Mouse (Mus musculus): ENCODE data around the gene Ndfip2.

Gene Ndfip2

DNA sequence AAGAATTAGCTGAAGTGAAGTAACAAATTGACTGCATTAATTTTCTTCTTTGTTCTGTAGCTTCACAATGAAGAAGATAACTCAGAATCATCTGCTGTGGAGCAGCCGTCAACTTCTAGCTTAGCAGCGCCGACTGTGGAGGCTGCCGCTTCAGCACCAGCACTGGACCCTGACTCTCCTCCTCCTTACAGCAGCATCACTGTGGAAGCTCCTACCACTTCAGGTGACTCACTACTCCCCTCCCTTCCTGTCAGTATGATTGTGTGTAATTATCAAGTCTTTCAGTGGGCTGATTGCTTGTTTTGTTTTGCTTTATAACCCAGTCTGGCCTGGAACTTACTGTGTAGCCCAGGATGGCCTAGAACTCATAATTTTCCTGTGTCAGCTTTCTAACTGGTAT, 29.2 kb downstream of the Ndfip2 start:
- DNase-seq (ENCODE audit: low spot score in 2 of 2) = no peak

- no peak for DNase-seq (ENCODE audit: low spot score in 2 of 2)
Measured at GRCm38 (mm10) chr14:105287972-105288371, 29.6 kb downstream of the Ndfip2 start.

- no peak for DNase-seq (ENCODE audit: low spot score in 2 of 2)
Measured at GRCm38 (mm10) chr14:105288529-105288928, 30.2 kb downstream of the Ndfip2 start.

- DNase-seq (ENCODE audit: low spot score in 2 of 2) = no peak
Measured at GRCm38 (mm10) chr14:105292139-105292538, 33.8 kb downstream of the Ndfip2 start.

DNA sequence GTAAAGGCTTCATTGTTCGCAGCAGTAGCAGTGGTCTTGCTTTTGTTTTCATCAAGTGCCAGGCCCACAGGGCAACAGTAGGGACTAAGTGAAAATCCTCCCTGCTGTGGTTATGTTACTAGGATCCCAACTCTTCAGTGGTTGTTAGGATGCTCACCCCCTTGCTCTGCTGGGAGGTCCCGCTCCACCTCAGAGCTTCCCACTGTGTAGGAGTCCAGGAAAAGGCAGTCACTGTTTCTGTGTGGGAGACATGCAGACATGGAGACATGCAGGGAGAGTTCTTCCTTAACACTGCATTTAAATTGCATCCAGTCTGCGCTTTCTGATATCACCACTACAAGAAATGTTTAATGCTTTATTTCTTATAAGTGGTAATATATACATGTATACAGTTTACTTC, 35.4 kb downstream of the Ndfip2 start:
- DNase-seq (ENCODE audit: low spot score in 2 of 2) = no peak

GRCm38 (mm10) chr14:105295820-105296582, 37.6 kb downstream of the Ndfip2 start:
- DNase-seq (ENCODE audit: low spot score in 2 of 2) = no peak

GRCm38 (mm10) chr14:105299744-105300255, 41.4 kb downstream of the Ndfip2 start:
- DNase-seq (ENCODE audit: low spot score in 2 of 2) = no peak

GRCm38 (mm10) chr14:105300551-105300950, 42.2 kb downstream of the Ndfip2 start:
- no peak for DNase-seq (ENCODE audit: low spot score in 2 of 2)

GRCm38 (mm10) chr14:105302708-105303107, 44.3 kb downstream of the Ndfip2 start:
- DNase-seq (ENCODE audit: low spot score in 2 of 2) = no peak

- no peak for DNase-seq (ENCODE audit: low spot score in 2 of 2)
Measured at GRCm38 (mm10) chr14:105307716-105308115, 49.3 kb downstream of the Ndfip2 start.

DNA sequence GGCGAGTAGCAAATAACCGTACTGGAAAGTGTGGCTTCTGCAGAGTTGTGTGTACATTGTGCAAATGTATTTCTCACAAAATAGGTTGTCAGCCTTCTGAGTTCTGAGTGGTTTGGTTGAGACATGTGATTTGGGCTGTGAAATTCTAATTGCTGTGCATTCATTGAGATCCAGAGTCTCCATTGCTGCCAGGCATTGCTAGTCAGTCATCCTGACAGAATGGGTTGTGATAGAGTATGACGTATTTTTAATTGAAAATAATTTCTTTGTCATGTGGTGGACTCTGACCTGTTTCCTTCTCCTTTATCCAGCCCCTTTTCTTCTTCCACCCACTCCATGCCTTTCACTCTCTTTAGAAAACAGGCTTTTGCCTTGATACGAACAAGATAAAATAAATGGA, 54.0 kb downstream of the Ndfip2 start:
- DNase-seq (ENCODE audit: low spot score in 2 of 2) = no peak

GRCm38 (mm10) chr14:105312944-105313343, 54.6 kb downstream of the Ndfip2 start:
- DNase-seq (ENCODE audit: low spot score in 2 of 2) = no peak

GRCm38 (mm10) chr14:105313877-105314276, 55.5 kb downstream of the Ndfip2 start:
- DNase-seq (ENCODE audit: low spot score in 2 of 2) = no peak

DNA sequence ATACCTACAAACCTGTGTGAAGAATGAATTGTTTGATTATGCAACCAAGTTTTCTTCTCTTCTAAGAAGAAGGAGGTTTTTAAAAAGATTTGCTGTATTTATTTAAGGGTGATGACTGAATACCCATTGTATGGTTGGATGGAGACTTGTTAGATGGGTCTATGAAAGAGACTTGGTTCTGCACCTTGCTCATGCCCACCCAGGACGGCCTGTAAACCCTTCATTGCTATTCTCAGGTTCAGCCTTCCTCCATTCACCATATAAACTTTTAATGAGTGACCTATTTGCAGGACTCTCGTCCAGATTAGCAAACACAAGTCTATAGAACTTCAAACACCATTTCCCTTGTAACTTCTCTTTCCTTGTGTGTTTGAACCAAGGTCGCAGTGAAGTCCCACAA, 63.3 kb downstream of the Ndfip2 start:
- DNase-seq (ENCODE audit: low spot score in 2 of 2) = no peak

GRCm38 (mm10) chr14:105322829-105323228, 64.5 kb downstream of the Ndfip2 start:
- DNase-seq (ENCODE audit: low spot score in 2 of 2) = no peak

- DNase-seq (ENCODE audit: low spot score in 2 of 2) = no peak
Measured at GRCm38 (mm10) chr14:105323448-105323847, 65.1 kb downstream of the Ndfip2 start.

DNA sequence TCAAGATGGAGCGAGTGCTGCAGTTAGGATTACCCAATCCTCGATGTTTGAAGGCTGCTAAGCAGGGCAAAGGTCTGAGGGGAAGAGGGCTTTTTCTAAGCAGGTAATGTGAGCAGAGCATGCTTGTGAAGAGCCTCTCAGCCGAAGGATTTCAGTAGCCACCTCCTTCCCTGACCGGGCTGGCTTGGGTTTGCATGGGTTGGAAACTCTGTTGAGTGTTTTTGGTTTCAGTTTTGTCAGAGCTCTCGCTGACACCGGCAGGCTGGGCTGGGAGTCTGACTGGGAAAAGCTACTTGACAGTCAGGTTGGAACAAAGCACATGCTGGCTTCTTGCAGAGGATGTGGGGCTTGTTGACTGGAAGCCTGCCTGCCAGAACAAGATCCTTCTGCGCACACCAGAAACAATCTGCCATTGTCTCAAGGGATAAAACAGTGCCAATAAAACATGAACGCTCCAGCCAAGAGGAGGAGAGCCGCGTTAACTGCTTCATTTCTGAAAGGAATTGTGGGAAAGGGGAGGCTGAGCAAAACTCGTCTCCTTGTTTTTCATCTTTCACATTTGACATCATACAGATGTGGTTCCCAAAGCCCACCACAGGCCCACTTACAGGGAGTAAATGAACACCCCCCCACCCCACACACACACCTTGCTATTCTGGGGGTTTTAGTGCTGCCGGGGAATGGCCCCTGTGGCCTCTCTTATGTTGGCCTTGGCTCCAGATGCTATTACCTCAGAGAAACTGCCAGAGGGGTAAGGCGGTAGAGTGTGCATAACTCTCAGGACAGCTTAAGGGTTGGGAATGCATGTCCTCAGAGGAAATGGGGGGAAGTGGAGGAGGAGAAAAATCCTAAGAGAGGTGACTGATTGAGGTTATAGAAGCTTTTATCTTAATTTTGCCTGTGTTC, 70.3 kb downstream of the Ndfip2 start:
- DNase-seq (ENCODE audit: low spot score in 2 of 2) = peak; percentile 70 to 76

GRCm38 (mm10) chr14:105333475-105334094, 75.2 kb downstream of the Ndfip2 start:
- no peak for DNase-seq (ENCODE audit: low spot score in 2 of 2)

DNA sequence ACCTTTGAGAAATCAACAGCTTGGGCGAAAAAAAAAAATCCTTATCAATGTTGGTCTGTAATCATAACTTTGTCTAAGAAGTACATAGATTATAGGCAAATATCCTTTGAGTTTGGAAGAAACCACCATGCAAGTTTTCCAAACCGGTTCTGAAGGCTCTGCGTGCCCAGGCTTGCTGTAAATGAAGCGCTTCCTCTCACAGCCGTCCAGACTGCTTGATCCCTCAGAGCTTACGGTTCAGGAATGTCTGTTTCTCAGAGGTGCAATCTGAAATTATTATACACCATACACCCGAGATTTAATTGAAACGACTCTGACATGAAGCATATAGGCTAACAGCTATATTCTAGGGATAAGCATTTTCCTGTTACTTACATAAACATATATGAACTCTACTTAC, 83.4 kb downstream of the Ndfip2 start:
- DNase-seq (ENCODE audit: low spot score in 2 of 2) = no peak

DNA sequence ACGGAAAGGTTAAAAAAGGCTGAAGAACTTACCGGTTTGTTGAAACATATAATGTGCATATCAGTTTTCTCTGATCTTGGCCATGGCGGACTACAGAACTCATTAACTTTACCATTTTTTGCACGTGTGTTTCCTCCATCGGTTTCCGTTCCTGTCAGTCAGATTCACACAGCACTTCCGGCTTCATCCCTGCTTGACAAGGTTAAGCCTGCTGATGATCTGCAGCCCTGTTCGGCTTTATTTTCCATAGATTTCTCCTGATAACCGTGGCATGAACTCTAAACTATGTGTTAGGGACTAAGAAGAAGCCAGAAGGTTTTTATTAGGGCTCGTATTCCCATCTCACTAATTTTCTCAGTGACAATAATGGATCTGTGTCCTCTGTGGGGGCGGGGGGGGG, 95.7 kb downstream of the Ndfip2 start:
- DNase-seq (ENCODE audit: low spot score in 2 of 2) = no peak

Data from urinary bladder, postnatal 4 days (tissue).